Mouse (Mus musculus): ENCODE results near the gene Lck. TPM values are rescaled to one million over a fixed set of nuclear protein-coding genes. Genes with fewer than 3 reads are reported as not detected.

Lck gene
- total and polyA plus RNA-seq, 3 experiments, result 67.2 to 138 (median 70.0) TPM

- no peaks in the 10 kb centered on the region for H3K79me2 ChIP-seq (replicated peaks; ENCODE audit: control insufficient read depth, extremely low read depth, insufficient read depth, poor library complexity, severe bottlenecking)
- H3K27me3 ChIP-seq (replicated peaks), result no peaks in the 10 kb centered on the region
- no peak overlapping the region for H3K27ac ChIP-seq (ENCODE audit: insufficient read depth, low read depth)
- no peak overlapping the region for H3K4me2 ChIP-seq (ENCODE audit: insufficient read depth, low read depth, poor library complexity, severe bottlenecking)
- H3K9ac ChIP-seq (ENCODE audit: insufficient read depth, low read depth), result no peak overlapping the region
- H3K4me3 ChIP-seq (replicated peaks in 1 of 3; ENCODE audit: low read depth in 2 of 3, low read length in 2 of 3, poor library complexity in 1 of 3), result no peak overlapping the region
- no peaks in the 10 kb centered on the region for H3K36me3 ChIP-seq (replicated peaks in 1 of 2; ENCODE audit: control insufficient read depth in 1 of 2, insufficient read depth in 1 of 2, low read length in 1 of 2)
- TF ChIP-seq HCFC1 (IDR thresholded peaks at IDR 0.05; ENCODE audit: low read depth, low read length), result no peak
- TF ChIP-seq USF1 (IDR thresholded peaks at IDR 0.05; ENCODE audit: low read depth, low read length), result no peak
- no peak for TF ChIP-seq BHLHE40 (IDR thresholded peaks at IDR 0.05; ENCODE audit: low read depth, low read length)
- no peak for TF ChIP-seq ZC3H11A (IDR thresholded peaks at IDR 0.05; ENCODE audit: low read depth, low read length)
- TF ChIP-seq MXI1 (IDR thresholded peaks at IDR 0.05; ENCODE audit: low read depth, low read length), result no peak
- no peak for TF ChIP-seq ZMIZ1 (IDR thresholded peaks at IDR 0.05; ENCODE audit: low read depth, low read length)
- TF ChIP-seq TBP (conservative IDR thresholded peaks at IDR 0.05; ENCODE audit: low read depth, low read length), result no peak
- no peak for TF ChIP-seq USF2 (conservative IDR thresholded peaks at IDR 0.05; ENCODE audit: low read depth, low read length)
- no peak for TF ChIP-seq NELFE (IDR thresholded peaks at IDR 0.05; ENCODE audit: low read depth, low read length)
- no peak for TF ChIP-seq E2F4 (IDR thresholded peaks at IDR 0.05; ENCODE audit: insufficient replicate concordance, low read depth, low read length)
- TF ChIP-seq IRF4 (IDR thresholded peaks at IDR 0.05; ENCODE audit: low read depth, low read length), result no peak
- TF ChIP-seq RAD21 (IDR thresholded peaks at IDR 0.05; ENCODE audit: low read depth, low read length), result no peak
- no peak for TF ChIP-seq PAX5 (IDR thresholded peaks at IDR 0.05; ENCODE audit: low read length)
- TF ChIP-seq GABPA (IDR thresholded peaks at IDR 0.05; ENCODE audit: insufficient replicate concordance, low read depth, low read length), result no peak
- TF ChIP-seq KAT2A (IDR thresholded peaks at IDR 0.05; ENCODE audit: insufficient replicate concordance, low read length), result no peak
- TF ChIP-seq MEF2A (IDR thresholded peaks at IDR 0.05; ENCODE audit: borderline replicate concordance, low read depth, low read length), result no peak
- no peak for TF ChIP-seq ZNF384 (IDR thresholded peaks at IDR 0.05; ENCODE audit: low read depth, low read length)
- TF ChIP-seq JUND (conservative IDR thresholded peaks at IDR 0.05; ENCODE audit: low read depth, low read length), result no peak
- H3K4me1 ChIP-seq (ENCODE audit: control insufficient read depth in 1 of 2, insufficient read depth in 2 of 2), result peaks cover 9 to 61% of the 10 kb centered on the region in 2 experiments; a peak in 3 of 4 replicates
- dilution Hi-C loops (cut with MboI; ENCODE audit: extremely low pct_ligation_motif_present, extremely low pct_unique_long_range_greater_than_20kb, low sequenced_read_pairs), result no loop called here
- in situ Hi-C loops (cut with MboI; ENCODE audit: low pct_ligation_motif_present, low pct_unique_long_range_greater_than_20kb, low sequenced_read_pairs), result no loop called here
- no peaks in the 10 kb centered on the region for H3K9me3 ChIP-seq (replicated peaks; ENCODE audit: low read length)
- no peak for DNase-seq (ENCODE audit: extremely low read depth)
Measured at GRCm38 (mm10) chr4:129502327-129502888, 71.0 kb downstream of the Lck start.
